Mouse (Mus musculus) liver, embryonic 14.5 days (tissue): ENCODE results near the gene Tfip11.

ENCODE experiments used
- CTCF ChIP-seq: IDR thresholded peaks from 2 replicates; pipeline ENCODE4 v1.5.1; 2016; ENCODE audit warnings: antibody characterized with exemption, low read depth, control low read depth
- EP300 ChIP-seq: IDR thresholded peaks from 2 replicates; pipeline ENCODE4 v1.6.1; 2016; ENCODE audit warnings: antibody characterized with exemption, low read depth

DNA sequence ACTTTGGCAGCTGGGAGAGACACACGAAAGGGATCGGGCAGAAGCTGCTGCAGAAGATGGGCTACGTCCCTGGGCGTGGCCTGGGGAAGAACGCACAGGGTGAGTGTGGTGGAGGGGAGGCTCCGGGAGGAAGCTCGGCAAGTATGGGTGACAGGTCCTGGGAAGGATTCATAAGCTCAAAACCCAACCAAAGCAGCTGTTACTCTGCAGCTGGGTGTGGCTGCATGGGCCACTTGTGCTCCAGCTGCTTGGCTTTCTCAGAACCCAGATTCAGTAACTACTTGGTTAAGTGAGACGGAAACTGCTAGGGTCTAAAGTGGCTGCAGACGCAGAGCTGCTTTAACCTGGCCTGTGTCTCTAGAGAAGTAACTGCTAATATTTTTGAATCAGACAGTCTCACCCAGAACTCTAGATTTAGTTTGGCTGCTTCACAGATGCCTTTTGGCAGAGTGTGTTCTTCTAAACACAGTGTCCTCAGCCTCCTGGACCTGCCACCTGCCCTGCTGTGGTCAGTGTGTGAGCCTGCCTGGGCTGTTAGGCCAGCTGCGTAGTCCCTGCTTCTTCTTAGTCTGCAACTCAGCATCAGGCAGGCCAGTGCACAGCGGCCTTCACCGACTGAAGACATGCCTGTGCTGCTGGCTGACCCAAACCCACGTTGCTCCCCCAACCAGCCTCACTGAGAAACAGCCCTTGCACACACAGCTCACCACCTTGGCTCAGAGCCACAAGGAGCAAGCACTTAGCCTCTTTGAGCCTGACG lies 3.8 kb downstream of the Tfip11 start:
- no peak for TF ChIP-seq CTCF
- TF ChIP-seq EP300, result no peak
